ENCODE assay signal across 8 mouse cellular contexts in the genomic region with DNA sequence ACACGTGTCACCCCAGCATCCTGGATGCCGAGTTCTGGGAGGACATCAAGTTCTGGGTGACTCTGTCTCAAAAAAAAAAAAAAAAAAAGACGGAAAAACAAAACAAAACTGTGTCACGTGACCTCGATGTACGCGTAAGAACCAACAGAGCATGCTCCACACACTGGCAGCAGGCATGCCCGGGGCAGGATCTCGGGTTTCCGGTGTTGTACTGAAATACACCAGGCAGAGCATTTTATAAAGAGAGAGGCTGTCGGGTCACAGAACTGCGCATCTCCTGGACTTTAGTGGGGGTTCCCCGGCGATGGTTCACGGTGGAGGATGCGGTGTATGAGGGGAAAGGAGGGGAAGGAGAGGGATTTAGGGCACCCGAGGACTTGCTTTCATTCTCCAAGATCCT.
DNase-seq lines count a peak whose midpoint lies in the region; ATAC-seq and TF ChIP-seq lines count a peak whose summit lies in the region.

No protein-coding gene starts in this region.

- peak; percentile 4 for DNase-seq in kidney, adult 2 months
- DNase-seq in kidney, postnatal 10 days, result no peak
- DNase-seq in embryonic facial prominence, embryonic 14.5 days (ENCODE audit: low spot score), result peak; percentile 69
- peak; percentile 15 to 37 for DNase-seq in kidney, postnatal 4 days
- no peak for DNase-seq in spleen, adult 12 weeks (ENCODE audit: low spot score)
- DNase-seq in cerebellum, adult 9-10 months, result no peak

- 14% methylated on average over 17 of the region's 17 CpGs for WGBS in kidney, adult 2 months
- WGBS in embryonic facial prominence, embryonic 14.5 days, result 34% methylated on average over 17 of the region's 17 CpGs
- WGBS in stomach, embryonic 16.5 days, result 50% methylated on average over 17 of the region's 17 CpGs
- WGBS in heart, embryonic 11.5 days (ENCODE audit: insufficient replicate concordance), result 46% methylated on average over 16 of the region's 17 CpGs

- H3K27ac ChIP-seq in kidney, adult 2 months (ENCODE audit: insufficient read depth, low read depth, low read length), result no peak overlapping the region
- no peak overlapping the region for H3K27ac ChIP-seq in embryonic facial prominence, embryonic 14.5 days (replicated peaks; ENCODE audit: low read depth, low read length)
- no peak overlapping the region for H3K27ac ChIP-seq in stomach, embryonic 16.5 days (ENCODE audit: low read length)
- H3K27ac ChIP-seq in heart, embryonic 11.5 days (ENCODE audit: low read depth, low read length), result no peak overlapping the region

- no peak overlapping the region; the same call in 1 of the 2 replicates for H3K9ac ChIP-seq in embryonic facial prominence, embryonic 14.5 days (ENCODE audit: low read depth, low read length)
- no peak overlapping the region for H3K9ac ChIP-seq in stomach, embryonic 16.5 days (ENCODE audit: low read length)
- no peak overlapping the region for H3K9ac ChIP-seq in heart, embryonic 11.5 days (ENCODE audit: low read depth, low read length)

- no peak for TF ChIP-seq CTCF in kidney, adult 2 months (conservative IDR thresholded peaks at IDR 0.05; ENCODE audit: insufficient read depth, insufficient read length, low read depth, low read length)

- no peaks in the 10 kb centered on the region for H3K4me1 ChIP-seq in kidney, adult 2 months (ENCODE audit: control insufficient read depth, insufficient read depth, low read length)
- H3K4me1 ChIP-seq in embryonic facial prominence, embryonic 14.5 days (ENCODE audit: control insufficient read depth, insufficient read depth, low read length), result no peaks in the 10 kb centered on the region
- H3K4me1 ChIP-seq in stomach, embryonic 16.5 days (ENCODE audit: control insufficient read depth, insufficient read depth, low read length), result no peaks in the 10 kb centered on the region
- H3K4me1 ChIP-seq in heart, embryonic 11.5 days (ENCODE audit: control insufficient read depth, insufficient read depth, low read length), result no peaks in the 10 kb centered on the region; the same call in 1 of the 2 replicates

- no peaks in the 10 kb centered on the region for H3K9me3 ChIP-seq in embryonic facial prominence, embryonic 14.5 days (ENCODE audit: control insufficient read depth, low read length)
- no peaks in the 10 kb centered on the region for H3K9me3 ChIP-seq in stomach, embryonic 16.5 days (replicated peaks; ENCODE audit: control insufficient read depth, low read length)
- H3K9me3 ChIP-seq in heart, embryonic 11.5 days (replicated peaks; ENCODE audit: control insufficient read depth, low read length), result no peaks in the 10 kb centered on the region

- peak overlapping the region; percentile 43 for H3K4me2 ChIP-seq in embryonic facial prominence, embryonic 14.5 days (ENCODE audit: low read depth, low read length)
- peak overlapping the region; percentile 39 for H3K4me2 ChIP-seq in stomach, embryonic 16.5 days (ENCODE audit: low read depth, low read length)
- no peak overlapping the region for H3K4me2 ChIP-seq in heart, embryonic 11.5 days

- H3K27me3 ChIP-seq in kidney, adult 2 months (replicated peaks; ENCODE audit: control insufficient read depth, insufficient read depth, low read length), result no peaks in the 10 kb centered on the region
- peaks cover 8% of the 10 kb centered on the region for H3K27me3 ChIP-seq in embryonic facial prominence, embryonic 14.5 days (replicated peaks; ENCODE audit: control insufficient read depth, insufficient read depth, low read length)
- H3K27me3 ChIP-seq in stomach, embryonic 16.5 days (ENCODE audit: control insufficient read depth, insufficient read depth, low read length), result no peaks in the 10 kb centered on the region; the same call in 1 of the 2 replicates
- H3K27me3 ChIP-seq in heart, embryonic 11.5 days (ENCODE audit: control insufficient read depth, insufficient read depth, low read length), result peaks cover 17% of the 10 kb centered on the region

- ATAC-seq in embryonic facial prominence, embryonic 14.5 days (ENCODE audit: low read depth), result peak; percentile 60; the same call in 1 of the 2 replicates
- ATAC-seq in stomach, embryonic 16.5 days (ENCODE audit: insufficient read depth, low FRiP score), result no peak
- no peak for ATAC-seq in heart, embryonic 11.5 days (replicated peaks; ENCODE audit: insufficient number of reproducible peaks, low FRiP score, low TSS enrichment)

- TF ChIP-seq POLR2A in kidney, adult 2 months (IDR thresholded peaks at IDR 0.05; ENCODE audit: low read depth, low read length), result no peak

- no peaks in the 10 kb centered on the region for H3K36me3 ChIP-seq in kidney, adult 2 months (ENCODE audit: control insufficient read depth, insufficient read depth, low read length)
- H3K36me3 ChIP-seq in embryonic facial prominence, embryonic 14.5 days (ENCODE audit: control insufficient read depth, insufficient read depth, low read length), result no peaks in the 10 kb centered on the region
- no peaks in the 10 kb centered on the region for H3K36me3 ChIP-seq in stomach, embryonic 16.5 days (ENCODE audit: control insufficient read depth, insufficient read depth, low read length)
- no peaks in the 10 kb centered on the region for H3K36me3 ChIP-seq in heart, embryonic 11.5 days (ENCODE audit: control insufficient read depth, insufficient read depth, low read length)

- no peak overlapping the region; the same call in 1 of the 2 replicates for H3K4me3 ChIP-seq in kidney, adult 2 months (ENCODE audit: insufficient read depth, low read depth, low read length)
- H3K4me3 ChIP-seq in embryonic facial prominence, embryonic 14.5 days (ENCODE audit: low read depth, low read length), result peak overlapping the region; percentile 18; the same call in 1 of the 2 replicates
- H3K4me3 ChIP-seq in stomach, embryonic 16.5 days (replicated peaks; ENCODE audit: low read length), result peak overlapping the region; percentile 13; the same call in 1 of the 2 replicates
- no peak overlapping the region for H3K4me3 ChIP-seq in heart, embryonic 11.5 days (ENCODE audit: low read depth, low read length)

Comparison
In these comparisons a context has a peak if more than half of its experiments do, and no peak if none do; other contexts are left out.
1. DNase-seq: peak in kidney, adult 2 months (single experiment), embryonic facial prominence, embryonic 14.5 days (single experiment) and kidney, postnatal 4 days (2 of 2); none in kidney, postnatal 10 days (single experiment), spleen, adult 12 weeks (single experiment) and cerebellum, adult 9-10 months (single experiment).
2. H3K4me3 ChIP-seq: peak in embryonic facial prominence, embryonic 14.5 days (single experiment) and stomach, embryonic 16.5 days (single experiment); none in kidney, adult 2 months (single experiment) and heart, embryonic 11.5 days (single experiment).